Mouse (Mus musculus): ENCODE measurements at regions not wholly inside any gene's neighbourhood (a gene's known extent, or its start where the extent isn't known, plus 50 kb on each side); places are given as distances from the start of the nearest gene placed in this dataset.

DNA sequence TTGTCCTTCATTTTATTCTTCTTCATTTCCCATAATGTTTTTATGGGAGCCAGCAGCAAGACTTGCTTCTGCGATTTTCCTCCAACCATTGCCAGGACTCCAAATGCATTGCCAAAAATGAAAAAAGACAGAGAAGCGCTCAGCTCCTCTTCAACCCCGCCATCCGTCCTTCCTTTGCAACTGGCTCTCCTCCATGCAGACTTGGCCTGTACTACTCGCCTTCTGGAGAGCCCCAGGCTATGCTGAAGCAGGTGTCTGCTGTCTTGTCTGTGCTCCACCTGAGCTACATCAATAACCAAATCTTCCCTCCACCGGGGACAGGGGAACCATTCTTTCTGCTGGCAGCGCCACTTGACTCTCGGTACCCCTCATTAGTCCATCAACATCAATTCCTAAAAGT, 384.2 kb downstream of the Rps29 start:
- TF ChIP-seq CTCF (IDR thresholded peaks at IDR 0.05; ENCODE audit: borderline replicate concordance, insufficient read depth, low read depth, low read length) (no peak), POLR2A (IDR thresholded peaks at IDR 0.05; ENCODE audit: borderline replicate concordance, insufficient read depth, low read length) (no peak)

Measured in cerebellum, adult 2 months (tissue).